Mouse (Mus musculus) Patski (cell line): ENCODE data around the gene Mrpl40. TPM values are rescaled to one million over a fixed set of nuclear protein-coding genes. Genes with fewer than 3 reads are reported as not detected.
"Not testable (repeated sequence)": the region's sequence is repeated elsewhere in the genome, so short reads cannot be mapped to it uniquely, and the experiment has no call there.

Experiments
- ATAC-seq: fragments of 100-300 bp; one replicate; pipeline ENCODE4 v1.8.0; 2021
- CTCF ChIA-PET: fragments of 350-600 bp; sonication (Branson Sonifier 250); formaldehyde crosslinking; loops from one replicate; lab custom pipeline; 2022; ENCODE audit warnings: inconsistent platforms; lab: Charles Lee
- POLR2A ChIA-PET: fragments of 350-600 bp; sonication (Branson Sonifier 250); formaldehyde crosslinking; loops from one replicate; lab custom pipeline; 2022; ENCODE audit warnings: antibody characterized with exemption, inconsistent platforms; lab: Charles Lee
- DNase-seq: peaks from one replicate; pipeline ENCODE4 v3.0.0-alpha.2; 2011; ENCODE audit warnings: low read depth, low spot score
- H3K27me3 ChIP-seq: fragments of 371-371 bp; one replicate; pipeline ENCODE4 v1.5.1; 2021
- CTCF ChIP-seq: fragments of 100-300 bp; IDR thresholded peaks from one replicate; pipeline ENCODE4 v1.5.1; 2021
- in situ Hi-C: fragments of 300-500 bp; cut with MboI; formaldehyde crosslinking; loops from 3 replicates; pipeline ENCODE4 v1.11.1; 2018; ENCODE audit warnings: low pct_unique_long_range_greater_than_20kb, mixed read lengths
- polyA plus RNA-seq: library from polyadenylated mRNA; unstranded; gene quantifications from one replicate; pipeline ENCODE4 v1.2.3, GENCODE M21; 2021

Gene Mrpl40
- polyA plus RNA-seq, 1 experiment from 2014 or later = 80.1 TPM

GRCm38 (mm10) chr16:18877386-18878090, 876 bp upstream of the Mrpl40 start:
- DNase-seq = no peak
- in situ Hi-C loops = no loop called here
- ChIA-PET CTCF (interaction anchor here (1.5 kb wide), 2 partner anchors 20 to 45 kb away, joined by 4 to 6 read pairs; no protein-coding TSS in a partner anchor), POLR2A (interaction anchor here (0.6 to 1.4 kb wide), 4 partner anchors 18 to 1322 kb away, joined by 3 to 5 read pairs (median 3); partner anchors contain the start of genes 2510002D24Rik and Gm28539)
- H3K27me3 ChIP-seq = no peaks in the 10 kb centered on the region
- ATAC-seq = peak; percentile 40
- no peak for TF ChIP-seq CTCF

GRCm38 (mm10) chr16:18876091-18876441, 596 bp downstream of the Mrpl40 start:
- in situ Hi-C loops = no loop called here
- ChIA-PET POLR2A (interaction anchor here (0.6 to 1.4 kb wide), 3 partner anchors 9 to 62 kb away, joined by 3 read pairs; no protein-coding TSS in a partner anchor), CTCF (no interaction called here)
- ATAC-seq (no peak), DNase-seq (no peak)
- TF ChIP-seq CTCF = no peak
- H3K27me3 ChIP-seq = no peaks in the 10 kb centered on the region

- DNase-seq, H3K27me3 ChIP-seq, CTCF ChIA-PET, POLR2A ChIA-PET, ATAC-seq, in situ Hi-C loops: not testable (repeated sequence)
Measured at GRCm38 (mm10) chr16:18870495-18870894, 6.2 kb downstream of the Mrpl40 start.

GRCm38 (mm10) chr16:18860186-18860585, 16.5 kb downstream of the Mrpl40 start:
- in situ Hi-C loops = no loop called here

GRCm38 (mm10) chr16:18858551-18858950, 18.1 kb downstream of the Mrpl40 start:
- no peak for DNase-seq

More at GRCm38 (mm10) chr16:18860186-18860585, 16.5 kb downstream of the Mrpl40 start:
- no peak for TF ChIP-seq CTCF
- ATAC-seq = peak; percentile 97
- DNase-seq = peak; percentile 93
- POLR2A ChIA-PET = no interaction called here
- no peaks in the 10 kb centered on the region for H3K27me3 ChIP-seq
- CTCF ChIA-PET = interaction anchor here (1.2 kb wide), 1 partner anchor 45 kb away, joined by 4 read pairs; no protein-coding TSS in a partner anchor

GRCm38 (mm10) chr16:18849521-18850190, 27.0 kb downstream of the Mrpl40 start:
- in situ Hi-C loops, CTCF ChIA-PET, ATAC-seq, DNase-seq, H3K27me3 ChIP-seq, POLR2A ChIA-PET: not testable (repeated sequence)

More at GRCm38 (mm10) chr16:18858551-18858950, 18.1 kb downstream of the Mrpl40 start:
- POLR2A ChIA-PET = no interaction called here
- in situ Hi-C loops = no loop called here
- no peaks in the 10 kb centered on the region for H3K27me3 ChIP-seq
- CTCF ChIA-PET = interaction anchor here (1.0 kb wide), 1 partner anchor 22 kb away, joined by 3 read pairs; the partner anchor contains the start of genes 2510002D24Rik and Gm28539
- ATAC-seq = peak; percentile 15
- TF ChIP-seq CTCF = peak; percentile 73

- no peaks in the 10 kb centered on the region for H3K27me3 ChIP-seq
- ATAC-seq = no peak
- POLR2A ChIA-PET = no interaction called here
- DNase-seq = no peak
- in situ Hi-C loops = no loop called here
- no peak for TF ChIP-seq CTCF
- CTCF ChIA-PET = no interaction called here
Measured at GRCm38 (mm10) chr16:18846301-18846820, 30.3 kb downstream of the Mrpl40 start.

- no peaks in the 10 kb centered on the region for H3K27me3 ChIP-seq
- TF ChIP-seq CTCF = no peak
- no peak for ATAC-seq
- POLR2A ChIA-PET = no interaction called here
- CTCF ChIA-PET = no interaction called here
- DNase-seq = no peak
- in situ Hi-C loops = loop anchor here (5.0 kb wide), 1 partner anchor 79 kb away; no protein-coding TSS in a partner anchor
Measured at GRCm38 (mm10) chr16:18838346-18838745, 38.3 kb downstream of the Mrpl40 start.

GRCm38 (mm10) chr16:18836468-18837208, 40.0 kb downstream of the Mrpl40 start, which contains the start of the genes 2510002D24Rik and Gm28539:
Gene 2510002D24Rik, plus strand, starts transcription at chr16:18836578.
Gene Gm28539, plus strand, starts transcription at chr16:18836584.
- in situ Hi-C loops = loop anchor here (5.0 kb wide), 1 partner anchor 81 kb away; no protein-coding TSS in a partner anchor
- CTCF ChIA-PET = interaction anchor here (1.2 kb wide), 1 partner anchor 23 kb away, joined by 3 read pairs; no protein-coding TSS in a partner anchor

More at GRCm38 (mm10) chr16:18836468-18837208, 40.0 kb downstream of the Mrpl40 start, which contains the start of the genes 2510002D24Rik and Gm28539:
- DNase-seq = peak; percentile 76
- H3K27me3 ChIP-seq = no peaks in the 10 kb centered on the region
- POLR2A ChIA-PET = interaction anchor here (1.1 kb wide), 1 partner anchor 41 kb away, joined by 5 read pairs; the partner anchor contains the start of gene Hira
- no peak for TF ChIP-seq CTCF
- ATAC-seq = peak; percentile 99
